Mouse (Mus musculus) G1E (cell line): ENCODE data around the gene Aven. TPM values are rescaled to one million over a fixed set of nuclear protein-coding genes. Genes with fewer than 3 reads are reported as not detected.
A peak's percentile ranks its signal among the peaks of the same experiment; 100 is the strongest.

Source experiments
- ATAC-seq: 2 replicates; pipeline ENCODE4 v1.8.0; 2016; ENCODE audit warnings: mild to moderate bottlenecking; ENCODE audit not compliant: insufficient number of reproducible peaks, poor library complexity, low FRiP score, severe bottlenecking; ENCODE audit errors: extremely low read depth
- DNase-seq: peaks from one replicate; pipeline ENCODE4 v3.0.0; 2012; ENCODE audit warnings: low spot score
- H3K27me3 ChIP-seq: 2 replicates; pipeline ENCODE4 v1.6.1; 2012; ENCODE audit warnings: mild to moderate bottlenecking, low read length, inconsistent platforms; ENCODE audit not compliant: insufficient read depth
- H3K36me3 ChIP-seq: replicated peaks from 2 replicates; pipeline ENCODE3; 2012; ENCODE audit warnings: mild to moderate bottlenecking, inconsistent platforms
- H3K4me1 ChIP-seq: 2 replicates; pipeline ENCODE4 v1.6.1; 2012; ENCODE audit warnings: low read depth, low read length, inconsistent platforms, mixed read lengths; ENCODE audit not compliant: insufficient read depth
- H3K4me3 ChIP-seq: 2 replicates; pipeline ENCODE4 v1.5.1; 2012; ENCODE audit warnings: low read depth, mild to moderate bottlenecking, inconsistent platforms, low read length, moderate library complexity, mixed read lengths
- H3K9me3 ChIP-seq: replicated peaks from 2 replicates; pipeline ENCODE4 v1.6.1; 2012; ENCODE audit warnings: inconsistent platforms
- CTCF ChIP-seq: IDR thresholded peaks from 2 replicates; pipeline ENCODE4 v1.5.1; 2012; ENCODE audit warnings: low read depth, low read length, inconsistent platforms, mixed read lengths
- GATA1 ChIP-seq: IDR thresholded peaks from 2 replicates; pipeline ENCODE4 v1.6.1; 2012; ENCODE audit warnings: borderline replicate concordance, low read length, inconsistent platforms, mixed read lengths
- GATA2 ChIP-seq: IDR thresholded peaks from 2 replicates; pipeline ENCODE4 v1.6.1; 2012; ENCODE audit warnings: low read depth, low read length, inconsistent platforms, borderline replicate concordance
- POLR2AphosphoS5 ChIP-seq: IDR thresholded peaks from 2 replicates; pipeline ENCODE4 v1.6.1; 2012; ENCODE audit warnings: low read depth, low read length, inconsistent platforms; ENCODE audit not compliant: insufficient replicate concordance
- TAL1 ChIP-seq: conservative IDR thresholded peaks from 2 replicates; pipeline ENCODE4 v1.6.1; 2012; ENCODE audit warnings: low read depth, low read length, inconsistent platforms, mixed read lengths
- polyA plus RNA-seq: library from polyadenylated mRNA; stranded (reverse); fragments of >175 nt; gene quantifications from 2 replicates; pipeline ENCODE4 v1.2.3, GENCODE M21; 2012
- total RNA-seq, 2 experiments: library from RNA; stranded (forward) in 1 of 2; stranded (reverse) in 1 of 2; fragments of 200-1000 nt in 1 of 2; fragments of >200 nt in 1 of 2; fragmentation: Nextera tagmentation in 1 of 2; gene quantifications; 2 replicates each; pipeline ENCODE4 v1.2.3; 2014 to 2017

The Aven gene
- total and polyA plus RNA-seq, 3 experiments: 6.9 to 25.5 (median 9.8) TPM

DNA sequence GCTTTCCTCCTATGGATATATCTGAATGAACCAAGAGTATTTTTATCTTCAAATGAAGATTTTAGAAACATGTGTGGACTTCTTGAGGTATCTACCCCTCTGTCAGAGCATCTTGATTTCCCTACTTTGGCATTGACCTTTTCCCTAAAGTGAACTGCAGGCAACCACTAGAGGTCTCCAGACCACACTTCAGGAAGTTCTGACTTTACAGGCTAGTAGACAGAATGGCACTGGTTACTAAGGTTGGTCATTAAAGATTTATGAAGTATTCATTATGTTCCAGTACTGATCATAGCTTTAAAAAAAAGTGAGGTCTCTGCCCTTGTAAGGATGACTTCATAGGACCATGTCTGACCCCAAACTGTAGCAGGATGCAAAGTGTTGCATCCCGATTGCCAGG is 46.0 kb downstream of the Aven start:
- no peaks in the 10 kb centered on the region for H3K9me3 ChIP-seq
- DNase-seq (no peak), ATAC-seq (no peak)
- TF ChIP-seq GATA2 (no peak), CTCF (0 out of 2 replicates have a peak, but pooled peaks have one; percentile 7)
- peaks cover 4% of the 10 kb centered on the region for H3K36me3 ChIP-seq
- no peaks in the 10 kb centered on the region for H3K27me3 ChIP-seq
- H3K4me1 ChIP-seq: no peaks in the 10 kb centered on the region; the same call in 1 of the 2 replicates
- H3K4me3 ChIP-seq: no peak overlapping the region

- DNase-seq: no peak
- no peaks in the 10 kb centered on the region for H3K27me3 ChIP-seq
- no peaks in the 10 kb centered on the region for H3K9me3 ChIP-seq
- TF ChIP-seq TAL1 (no peak), GATA2 (no peak), CTCF (no peak)
- H3K4me1 ChIP-seq: no peaks in the 10 kb centered on the region
- no peak for ATAC-seq
- H3K36me3 ChIP-seq: peaks cover 10% of the 10 kb centered on the region
- H3K4me3 ChIP-seq: no peak overlapping the region
Measured at GRCm38 (mm10) chr2:112541695-112542285, 49.0 kb downstream of the Aven start.

GRCm38 (mm10) chr2:112556527-112556926 is 63.8 kb downstream of the Aven start:
- no peak for DNase-seq
- no peak for ATAC-seq
- H3K4me1 ChIP-seq: no peaks in the 10 kb centered on the region
- H3K36me3 ChIP-seq: peaks cover 5% of the 10 kb centered on the region
- no peaks in the 10 kb centered on the region for H3K27me3 ChIP-seq
- TF ChIP-seq CTCF: no peak
- no peak for TF ChIP-seq POLR2AphosphoS5
- no peak for TF ChIP-seq GATA2
- no peak for TF ChIP-seq TAL1
- TF ChIP-seq GATA1: no peak
- H3K4me3 ChIP-seq: no peak overlapping the region
- no peaks in the 10 kb centered on the region for H3K9me3 ChIP-seq

DNA sequence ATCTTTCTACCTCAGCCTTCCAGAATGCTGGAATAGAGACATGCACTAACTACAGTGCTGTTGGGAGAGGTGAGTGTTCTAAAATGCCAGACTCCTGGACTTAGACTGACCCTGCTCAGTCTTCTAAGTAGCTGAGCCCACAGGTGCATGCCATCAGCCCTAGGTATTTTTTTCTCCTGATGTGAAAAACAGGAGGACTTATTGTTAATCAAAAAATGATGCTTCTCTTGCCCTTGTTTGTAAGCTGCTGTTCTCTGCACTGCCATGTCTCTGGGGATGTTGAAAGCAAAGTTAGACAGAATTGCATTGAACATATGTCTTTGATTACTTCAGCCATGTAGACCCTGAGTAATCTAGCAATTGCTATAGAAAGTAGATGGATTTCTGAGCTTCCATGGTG is 64.7 kb downstream of the Aven start:
- TF ChIP-seq TAL1: no peak
- no peak for TF ChIP-seq CTCF
- no peak for TF ChIP-seq POLR2AphosphoS5
- TF ChIP-seq GATA2: no peak
- no peak for TF ChIP-seq GATA1
- Histone ChIP-seq H3K4me3 (no peak overlapping the region), H3K27me3 (no peaks in the 10 kb centered on the region), H3K36me3 (peaks cover 10% of the 10 kb centered on the region), H3K9me3 (no peaks in the 10 kb centered on the region), H3K4me1 (no peaks in the 10 kb centered on the region)
- ATAC-seq (no peak), DNase-seq (no peak)

DNA sequence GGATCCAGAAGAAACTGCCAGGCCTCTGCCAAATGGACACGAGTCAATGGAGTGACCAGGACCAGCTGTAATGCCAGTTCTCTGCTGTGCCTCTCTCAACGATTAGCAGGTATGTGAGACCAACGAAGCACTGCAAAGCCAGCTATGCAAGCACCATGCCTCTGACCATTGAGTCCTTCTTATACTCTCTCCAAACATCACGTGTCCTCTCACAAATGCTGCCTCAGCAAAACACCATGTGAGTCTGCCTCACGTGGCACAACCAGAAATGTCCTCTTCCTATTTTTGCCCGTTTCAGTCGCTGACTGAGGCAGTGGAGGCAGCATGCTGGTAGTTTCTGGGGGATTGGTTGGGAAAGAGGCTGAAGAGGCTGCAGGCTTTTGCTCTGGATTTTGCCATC is 68.8 kb downstream of the Aven start:
- H3K36me3 ChIP-seq: peaks cover 12% of the 10 kb centered on the region
- no peaks in the 10 kb centered on the region for H3K9me3 ChIP-seq
- DNase-seq (no peak), ATAC-seq (no peak)
- H3K4me1 ChIP-seq: no peaks in the 10 kb centered on the region
- H3K27me3 ChIP-seq: no peaks in the 10 kb centered on the region
- H3K4me3 ChIP-seq: no peak overlapping the region
- TF ChIP-seq TAL1 (no peak), POLR2AphosphoS5 (no peak), CTCF (no peak), GATA1 (no peak), GATA2 (no peak)

- Histone ChIP-seq H3K4me3 (no peak overlapping the region), H3K4me1 (no peaks in the 10 kb centered on the region), H3K36me3 (peaks cover 14% of the 10 kb centered on the region), H3K27me3 (no peaks in the 10 kb centered on the region), H3K9me3 (no peaks in the 10 kb centered on the region)
- ATAC-seq (no peak), DNase-seq (no peak)
- TF ChIP-seq GATA1: no peak
- TF ChIP-seq TAL1: no peak
- TF ChIP-seq GATA2: no peak
- no peak for TF ChIP-seq POLR2AphosphoS5
- TF ChIP-seq CTCF: no peak
Measured at GRCm38 (mm10) chr2:112565060-112565459, 72.3 kb downstream of the Aven start.
